Mouse (Mus musculus) cerebellum, adult 18-20 months (tissue): Measurements from ENCODE around the gene Tedc1.

Experiments used
- DNase-seq, 2 experiments: peaks; one replicate each; pipeline ENCODE4 v3.0.0; 2021

Tedc1 gene

DNA sequence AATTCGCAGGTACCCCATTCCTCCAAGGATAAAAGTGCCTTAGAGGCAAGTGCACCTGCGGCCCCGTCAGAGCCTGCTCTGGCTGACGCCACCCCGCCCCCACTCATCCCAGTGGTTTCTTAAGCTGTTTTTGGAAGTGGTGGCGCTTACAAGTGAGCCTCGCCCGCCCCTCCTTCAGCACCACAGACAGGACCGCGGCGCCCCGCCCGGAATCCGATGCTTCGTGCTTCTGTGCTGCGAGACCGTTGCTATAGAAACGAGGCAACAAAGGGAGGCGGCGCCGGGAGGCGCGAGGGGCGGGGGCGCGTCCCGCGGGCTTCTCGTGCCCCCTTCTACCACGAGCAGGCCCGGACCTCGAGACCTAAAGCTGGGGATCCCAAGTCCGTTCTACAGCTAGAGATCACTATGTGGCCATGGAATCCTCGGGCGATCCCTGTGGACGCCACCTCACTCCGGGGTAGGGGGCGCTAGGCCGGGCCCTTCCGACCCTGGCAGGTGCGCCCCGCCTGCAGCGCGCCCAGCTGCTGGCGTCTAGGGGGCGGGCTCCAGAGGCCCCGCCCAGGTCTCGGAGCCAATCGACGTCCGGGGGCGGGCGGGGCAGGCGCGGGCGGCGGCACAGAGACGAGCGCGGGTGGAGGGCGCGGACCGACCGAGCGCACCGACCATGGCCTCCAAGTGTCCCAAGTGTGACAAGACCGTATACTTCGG, 16.2 kb upstream of the Tedc1 start, which contains the start of gene Crip2:
Gene Crip2 (plus strand): TSS at position 329 of the 708 bp plus-strand sequence.
- DNase-seq = peak; percentile 45

GRCm38 (mm10) chr12:113140616-113141411, 15.4 kb upstream of the Tedc1 start:
- DNase-seq = no peak

DNA sequence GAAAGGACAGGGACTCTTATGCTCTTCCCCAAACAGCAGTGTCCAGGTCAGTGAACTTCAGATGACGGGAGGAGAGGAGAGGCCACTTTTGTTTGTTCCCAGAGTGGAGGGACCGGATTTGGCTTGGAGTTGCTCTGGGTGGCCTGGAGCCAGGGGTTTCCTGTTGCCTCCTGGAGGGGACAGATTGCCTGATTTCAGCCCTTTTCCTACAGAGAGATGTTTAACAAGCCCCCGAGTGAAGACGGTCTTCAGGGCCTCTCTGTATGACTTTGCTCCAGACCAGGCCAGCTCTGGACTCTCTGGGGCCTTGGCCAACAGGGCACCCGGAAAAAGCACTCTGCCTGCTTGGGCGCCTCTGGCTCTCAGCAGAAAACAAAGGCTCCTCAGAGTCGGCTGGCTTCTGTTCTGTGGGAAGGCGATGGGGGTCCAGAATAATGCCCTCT, 14.7 kb upstream of the Tedc1 start:
- DNase-seq = peak in 1 of 2 experiments; percentile 23

DNA sequence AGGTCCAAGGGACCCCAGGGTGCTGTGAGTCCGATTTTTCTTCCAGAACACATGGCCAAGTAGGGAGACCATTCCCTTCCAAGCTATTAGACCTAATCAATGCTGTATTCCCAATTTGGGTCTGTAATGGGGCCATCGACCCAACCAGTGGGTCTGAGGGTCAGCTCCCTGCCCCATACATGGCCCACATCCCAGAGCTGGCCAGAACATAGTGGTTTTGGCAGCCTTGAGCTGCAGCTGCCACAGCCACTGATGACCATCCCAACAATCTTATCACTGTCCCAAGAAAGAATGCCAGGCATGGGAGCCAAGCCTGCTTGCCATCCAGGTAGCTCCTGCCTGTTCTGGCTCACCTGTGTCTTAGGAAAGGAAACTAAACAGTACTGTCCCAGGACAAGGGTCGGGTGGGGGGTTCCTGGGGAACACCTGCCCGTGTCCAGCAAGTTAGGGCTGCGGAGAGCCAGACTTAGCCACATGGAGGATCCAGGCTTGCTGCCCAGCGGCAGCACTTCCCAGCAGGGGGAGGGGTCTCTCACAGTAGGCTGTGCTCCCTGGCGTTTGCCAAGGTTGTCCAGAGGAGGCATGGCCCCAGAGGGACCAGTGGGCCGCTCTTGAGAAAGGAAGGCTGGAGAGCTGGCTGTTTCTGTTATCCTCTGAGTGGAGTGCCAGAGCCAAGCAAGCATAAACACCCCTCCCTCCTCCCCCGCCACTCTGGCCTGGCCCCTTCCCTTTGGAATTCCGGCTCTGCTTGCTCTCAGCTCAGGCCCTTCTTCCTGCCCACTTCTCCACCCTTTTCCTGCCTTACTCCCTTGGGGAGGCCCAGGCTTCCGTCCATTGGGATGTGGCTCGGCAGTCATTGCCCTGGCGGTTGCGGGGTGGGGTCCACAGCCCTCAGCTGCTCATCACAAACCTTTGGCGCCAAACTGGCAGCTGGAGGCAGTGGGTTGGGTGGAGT, 13.9 kb upstream of the Tedc1 start:
- peak in 1 of 2 experiments; percentile 28 for DNase-seq

DNA sequence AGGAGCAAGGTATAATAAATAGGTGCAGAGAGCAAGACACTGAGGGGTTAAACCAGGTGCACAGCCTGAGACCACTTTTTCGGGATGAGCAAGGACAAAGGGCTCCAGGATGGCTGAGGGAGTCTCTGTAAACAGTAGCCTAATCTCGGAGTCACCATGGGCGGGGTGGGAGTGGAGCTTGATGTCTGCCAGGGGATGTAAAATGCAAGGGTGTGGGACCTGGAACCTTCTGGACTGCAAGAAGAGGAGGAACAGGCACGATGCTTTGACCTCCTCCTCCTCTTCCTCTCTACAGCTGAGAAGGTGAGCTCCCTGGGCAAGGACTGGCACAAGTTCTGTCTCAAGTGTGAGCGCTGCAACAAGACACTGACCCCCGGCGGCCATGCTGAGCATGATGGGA, 13.1 kb upstream of the Tedc1 start:
- no peak for DNase-seq

GRCm38 (mm10) chr12:113144001-113144756, 12.0 kb upstream of the Tedc1 start:
- DNase-seq = peak in 1 of 2 experiments; percentile 48

DNA sequence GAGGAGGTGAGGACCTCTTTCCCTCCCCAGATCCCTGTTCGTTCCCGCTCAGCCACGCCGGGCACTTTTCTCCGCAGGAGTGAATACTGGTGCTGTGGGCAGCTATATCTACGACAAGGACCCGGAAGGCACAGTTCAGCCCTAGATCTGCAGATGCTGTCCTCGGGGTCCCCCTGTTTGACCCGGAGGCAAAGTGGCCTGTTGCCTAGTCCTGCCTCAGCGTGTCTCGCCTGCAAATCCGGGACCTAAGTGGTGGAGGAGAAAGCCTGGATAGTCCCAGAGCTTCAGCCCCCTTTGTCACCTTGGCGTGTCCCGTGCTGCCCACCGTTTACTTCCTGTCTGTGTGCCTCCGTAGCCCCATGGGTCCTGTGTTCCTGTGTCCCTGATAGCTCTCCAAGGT, 11.3 kb upstream of the Tedc1 start:
- DNase-seq = no peak

DNA sequence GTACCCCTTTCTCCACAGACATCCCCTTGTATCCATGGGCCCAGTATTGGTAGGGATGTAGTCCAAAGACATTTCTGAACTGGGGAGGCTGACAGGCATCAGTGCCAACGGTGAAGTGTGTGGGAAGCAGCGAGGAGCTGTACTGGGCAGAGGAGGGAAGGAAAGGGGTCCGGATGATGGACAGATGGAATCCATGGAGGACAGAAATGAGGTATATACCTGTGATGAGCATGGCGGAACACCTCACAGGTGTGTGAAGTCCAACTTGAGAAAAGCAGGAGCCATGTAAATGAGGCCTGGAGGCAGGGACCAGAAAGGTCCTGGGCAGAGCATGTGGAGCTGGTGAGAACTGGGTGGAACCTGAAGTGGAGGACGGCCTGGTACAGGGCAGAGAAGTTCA, 10.6 kb upstream of the Tedc1 start:
- no peak for DNase-seq

- DNase-seq = peak; percentile 85 to 89
Observed at GRCm38 (mm10) chr12:113146112-113147057, 9.8 kb upstream of the Tedc1 start, which contains the start of gene Crip1. Gene Crip1, plus strand, starts transcription at chr12:113146316.

GRCm38 (mm10) chr12:113147481-113147880, 8.7 kb upstream of the Tedc1 start:
- peak; percentile 72 to 78 for DNase-seq

- no peak for DNase-seq
Observed at GRCm38 (mm10) chr12:113148381-113149035, 7.7 kb upstream of the Tedc1 start.

GRCm38 (mm10) chr12:113149341-113149740, 6.9 kb upstream of the Tedc1 start:
- DNase-seq = no peak

DNA sequence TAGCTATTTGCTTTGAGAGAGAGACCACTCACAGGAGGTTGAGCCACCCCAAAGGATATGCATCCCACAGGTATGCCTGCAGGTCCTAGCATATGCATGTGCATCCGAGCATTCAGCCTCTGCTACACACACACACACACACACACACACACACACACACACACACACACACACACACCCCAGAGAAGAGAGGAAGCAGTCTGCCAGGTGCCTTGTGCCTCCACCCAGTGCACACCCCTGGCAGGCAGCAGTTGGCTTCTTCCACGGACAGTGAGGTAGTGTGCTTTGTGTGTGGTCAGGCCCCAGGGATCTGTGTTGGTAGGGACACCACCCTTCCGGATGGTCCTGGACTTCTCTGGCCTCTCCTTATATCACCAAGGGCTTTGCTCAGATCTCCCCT, 6.3 kb upstream of the Tedc1 start:
- no peak for DNase-seq

DNA sequence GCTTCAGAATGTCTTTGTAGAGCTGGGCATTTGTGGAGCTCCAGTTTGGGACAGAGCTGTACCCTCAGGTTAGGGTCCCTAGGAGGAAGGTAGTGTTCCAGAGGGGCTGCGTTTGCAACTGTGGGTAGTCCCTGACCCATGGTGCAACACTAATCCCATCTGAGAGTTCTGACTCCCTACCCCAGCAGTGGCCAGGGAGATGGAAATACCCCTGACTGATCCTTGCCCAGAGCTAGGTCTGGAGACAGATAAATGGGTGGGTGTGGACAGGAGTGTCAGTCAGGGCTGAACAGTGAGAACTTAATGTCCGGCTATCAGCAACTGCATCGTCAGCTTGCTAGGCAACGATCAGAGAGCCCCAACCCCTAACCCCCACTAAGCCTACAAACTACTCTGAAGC, 5.6 kb upstream of the Tedc1 start:
- DNase-seq = no peak

DNA sequence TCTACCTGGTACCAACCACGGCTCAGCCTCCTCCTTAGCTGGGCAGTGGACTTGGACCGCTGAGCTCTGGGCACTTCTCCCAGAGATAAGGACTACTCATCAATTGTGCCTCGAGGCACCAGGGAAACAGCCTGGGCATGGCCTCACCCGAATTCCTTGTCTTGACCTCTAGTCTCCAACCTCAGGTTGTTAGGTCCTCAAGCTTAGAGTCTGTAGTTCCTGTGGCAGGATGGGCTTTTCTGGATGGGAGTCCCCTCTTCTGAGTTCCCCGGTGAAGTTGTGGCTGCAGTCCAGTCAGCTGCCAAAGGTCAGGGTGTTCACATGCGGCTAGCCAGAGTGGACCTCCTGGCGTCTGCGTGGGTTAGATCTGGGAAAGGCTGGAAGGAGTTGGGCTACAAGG, 5.2 kb upstream of the Tedc1 start:
- no peak for DNase-seq

GRCm38 (mm10) chr12:113151661-113152271, 4.5 kb upstream of the Tedc1 start:
- DNase-seq = no peak

DNA sequence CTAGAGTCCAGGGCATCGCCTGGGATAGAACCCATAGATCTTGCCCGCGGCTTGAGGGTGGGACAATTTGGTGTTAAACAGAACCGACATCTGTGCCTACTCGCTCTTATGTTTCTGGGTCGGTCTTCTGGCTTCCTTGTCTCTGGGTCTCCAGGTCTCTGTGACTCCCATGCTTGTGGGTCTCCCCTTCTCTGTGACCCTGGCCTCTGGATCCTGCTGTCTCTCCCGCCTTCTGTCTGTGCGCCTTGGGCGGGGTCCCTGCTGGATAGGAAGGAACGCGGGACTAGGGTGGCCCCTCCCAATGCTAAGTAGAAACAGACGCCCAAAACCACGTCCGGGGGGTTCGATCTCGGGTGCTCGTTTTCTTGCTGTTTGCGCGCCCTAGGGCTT, 4.0 kb upstream of the Tedc1 start:
- peak in 1 of 2 experiments; percentile 8 for DNase-seq

GRCm38 (mm10) chr12:113152991-113153525, 3.2 kb upstream of the Tedc1 start:
- no peak for DNase-seq

DNA sequence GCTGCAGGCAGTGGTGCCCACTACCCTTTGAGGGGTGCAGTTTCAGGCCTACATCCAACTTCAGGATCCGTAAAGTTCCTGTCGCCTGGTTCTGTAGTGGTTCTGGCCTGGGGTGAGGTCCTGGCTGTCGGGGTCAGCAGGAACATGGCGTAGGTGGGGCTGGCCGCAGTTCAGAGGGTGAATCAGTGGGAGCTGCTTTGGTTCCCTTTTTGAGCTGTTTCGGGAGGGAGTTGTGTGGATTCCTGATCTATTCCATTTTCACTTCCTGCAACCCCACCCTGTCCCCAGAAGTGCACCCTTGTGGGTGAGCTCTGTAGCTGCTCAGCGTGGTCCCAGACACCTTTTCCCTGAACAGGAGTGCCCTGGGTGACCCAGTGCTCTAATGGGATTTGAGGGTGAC, 2.2 kb upstream of the Tedc1 start:
- peak in 1 of 2 experiments; percentile 12 for DNase-seq

GRCm38 (mm10) chr12:113154747-113155075, 1.5 kb upstream of the Tedc1 start:
- peak in 1 of 2 experiments; percentile 29 for DNase-seq
